Mouse (Mus musculus) olfactory bulb, adult 2 months (tissue): ENCODE data around the gene Eif4a1.

Source experiments
- CTCF ChIP-seq: fragments of 200-500 bp; IDR thresholded peaks from 2 replicates; pipeline ENCODE4 v1.5.1; 2012; ENCODE audit warnings: low read depth, mild to moderate bottlenecking, low read length, moderate library complexity; ENCODE audit not compliant: insufficient read depth
- POLR2A ChIP-seq: fragments of 200-500 bp; IDR thresholded peaks from 2 replicates; pipeline ENCODE4 v1.6.1; 2012; ENCODE audit warnings: mild to moderate bottlenecking, low read depth, low read length, moderate library complexity; ENCODE audit not compliant: insufficient read depth

DNA sequence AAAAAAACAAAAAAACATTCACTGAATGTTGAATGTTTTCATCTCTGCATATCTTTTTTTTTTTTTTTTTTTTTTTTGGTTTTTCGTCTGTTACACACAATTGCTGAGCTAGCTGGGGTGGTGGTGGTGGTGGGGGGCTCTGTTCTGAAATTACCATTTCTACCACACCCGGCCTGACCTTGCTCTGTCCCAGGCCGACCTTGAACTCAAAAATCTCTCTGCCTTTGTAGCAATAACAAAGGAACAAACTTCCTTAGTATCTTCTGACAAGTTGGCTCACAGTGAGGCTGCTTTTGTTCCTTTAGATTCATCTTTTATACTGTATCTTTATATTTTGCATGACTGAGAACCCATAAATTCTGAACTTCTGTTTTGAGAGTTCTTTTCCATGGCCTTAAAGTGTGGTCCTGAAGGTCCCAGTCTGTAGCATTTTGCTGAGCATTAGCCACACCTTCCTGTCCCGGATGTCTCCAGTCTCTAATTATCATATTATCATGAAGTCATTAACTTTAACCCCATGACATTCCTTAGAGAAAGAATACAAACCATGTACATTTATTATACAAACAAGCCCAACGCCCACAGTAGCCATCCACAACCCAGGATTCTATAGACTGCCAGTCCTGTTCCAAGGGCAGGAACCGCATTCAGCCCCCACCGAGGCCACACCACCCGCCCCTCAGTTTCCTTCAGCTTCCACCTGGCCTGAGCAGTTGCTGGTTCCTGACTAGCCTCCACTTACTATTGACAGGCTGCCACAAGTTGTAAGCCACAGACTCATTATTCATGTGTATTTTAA lies 31.8 kb upstream of the Eif4a1 start:
- TF ChIP-seq CTCF, result no peak
- TF ChIP-seq POLR2A, result no peak
